Mouse (Mus musculus) heart, embryonic 12.5 days (tissue): ENCODE results near the gene Urb1. TPM values are rescaled to one million over a fixed set of nuclear protein-coding genes. Genes with fewer than 3 reads are reported as not detected.

ENCODE experiments used
- ATAC-seq: fragments of 200-750 bp; cut with Nextera tagmentation; 2 replicates; pipeline ENCODE4 v1.8.0; 2017; ENCODE audit warnings: moderate TSS enrichment, moderate library complexity; ENCODE audit not compliant: insufficient number of reproducible peaks, low FRiP score
- H3K27ac ChIP-seq: fragments of 300-500 bp; sonication (generic); 2 replicates; pipeline ENCODE4 v1.5.1; 2016; ENCODE audit warnings: mild to moderate bottlenecking, moderate library complexity; ENCODE audit not compliant: poor library complexity, severe bottlenecking
- H3K27me3 ChIP-seq: fragments of 300-500 bp; sonication (generic); replicated peaks from 2 replicates; pipeline ENCODE4 v1.6.1; 2016; ENCODE audit warnings: mild to moderate bottlenecking, moderate library complexity
- H3K36me3 ChIP-seq: fragments of 300-500 bp; sonication (generic); 2 replicates; pipeline ENCODE4 v1.6.1; 2016; ENCODE audit warnings: mild to moderate bottlenecking, moderate library complexity
- H3K4me1 ChIP-seq: fragments of 300-500 bp; sonication (generic); replicated peaks from 2 replicates; pipeline ENCODE4 v1.6.1; 2016; ENCODE audit warnings: mild to moderate bottlenecking
- H3K4me2 ChIP-seq: fragments of 300-500 bp; sonication (generic); 2 replicates; pipeline ENCODE4 v1.6.1; 2016; ENCODE audit warnings: mild to moderate bottlenecking, moderate library complexity
- H3K4me3 ChIP-seq: fragments of 300-500 bp; sonication (generic); 2 replicates; pipeline ENCODE4 v1.5.1; 2016; ENCODE audit warnings: mild to moderate bottlenecking
- H3K9ac ChIP-seq: fragments of 300-500 bp; sonication (generic); 2 replicates; pipeline ENCODE4 v1.6.1; 2016; ENCODE audit warnings: mild to moderate bottlenecking, moderate library complexity
- H3K9me3 ChIP-seq: fragments of 300-500 bp; sonication (generic); replicated peaks from 2 replicates; pipeline ENCODE4 v1.6.1; 2016; ENCODE audit warnings: mild to moderate bottlenecking, moderate library complexity
- WGBS: fragments of 180-500 bp; shearing (Covaris S2); methylation state at CpG from one replicate; pipeline ENCODE4 v1.1.7; 2016; 5-methylcytosine and 5-hydroxymethylcytosine counted together
- polyA plus RNA-seq: library from polyadenylated mRNA; unstranded; fragments of >200 nt; fragmentation: Nextera tagmentation; extraction: Ambion mirVana; gene quantifications from 2 replicates; pipeline ENCODE4 v1.2.1, GENCODE M21; 2016

Urb1 gene
- polyA plus RNA-seq, 1 experiment from 2014 or later = 8.4 TPM

GRCm38 (mm10) chr16:90765195-90765877 lies 44.9 kb downstream of the Urb1 start:
- no peaks in the 10 kb centered on the region for H3K27me3 ChIP-seq
- no peak overlapping the region for H3K27ac ChIP-seq
- H3K36me3 ChIP-seq = peaks cover 68% of the 10 kb centered on the region
- H3K4me3 ChIP-seq = no peak overlapping the region
- peaks cover 10% of the 10 kb centered on the region for H3K4me1 ChIP-seq
- no peak for ATAC-seq
- H3K4me2 ChIP-seq = no peak overlapping the region
- H3K9me3 ChIP-seq = 0 out of 2 replicates have a peak, but pooled peaks cover 3% of the 10 kb centered on the region
- WGBS = 80% methylated on average over 9 of the region's 9 CpGs
- H3K9ac ChIP-seq = no peak overlapping the region

GRCm38 (mm10) chr16:90760515-90760914 lies 49.7 kb downstream of the Urb1 start:
- peaks cover 58% of the 10 kb centered on the region for H3K36me3 ChIP-seq
- no peak overlapping the region for H3K9ac ChIP-seq
- 5% methylated on average over 4 of the region's 4 CpGs for WGBS
- H3K27me3 ChIP-seq = no peaks in the 10 kb centered on the region
- 0 out of 2 replicates have a peak, but pooled peaks cover 3% of the 10 kb centered on the region for H3K9me3 ChIP-seq
- peaks cover 16% of the 10 kb centered on the region for H3K4me1 ChIP-seq
- no peak overlapping the region for H3K4me3 ChIP-seq
- H3K27ac ChIP-seq = no peak overlapping the region
- peak; percentile 88 for ATAC-seq
- H3K4me2 ChIP-seq = no peak overlapping the region

- Histone ChIP-seq H3K27me3 (no peaks in the 10 kb centered on the region), H3K36me3 (peaks cover 61% of the 10 kb centered on the region), H3K9me3 (0 out of 2 replicates have a peak, but pooled peaks cover 3% of the 10 kb centered on the region), H3K4me1 (peaks cover 16% of the 10 kb centered on the region), H3K4me3 (no peak overlapping the region), H3K4me2 (no peak overlapping the region), H3K27ac (no peak overlapping the region), H3K9ac (no peak overlapping the region)
- WGBS = 70% methylated on average over 3 of the region's 3 CpGs
- no peak for ATAC-seq
These were observed 50.9 kb downstream of the Urb1 start for GRCm38 (mm10) chr16:90759335-90759734.

- no peak overlapping the region for H3K4me3 ChIP-seq
- H3K27me3 ChIP-seq = no peaks in the 10 kb centered on the region
- no peaks in the 10 kb centered on the region for H3K9me3 ChIP-seq
- 89% methylated on average over 13 of the region's 13 CpGs for WGBS
- ATAC-seq = no peak
- peaks cover 69% of the 10 kb centered on the region for H3K36me3 ChIP-seq
- H3K4me2 ChIP-seq = no peak overlapping the region
- H3K27ac ChIP-seq = no peak overlapping the region
- peaks cover 23% of the 10 kb centered on the region for H3K4me1 ChIP-seq
- no peak overlapping the region for H3K9ac ChIP-seq
These were observed 56.7 kb downstream of the Urb1 start for GRCm38 (mm10) chr16:90753386-90753941.

- H3K27ac ChIP-seq = no peak overlapping the region
- no peaks in the 10 kb centered on the region for H3K9me3 ChIP-seq
- no peak overlapping the region for H3K4me3 ChIP-seq
- peaks cover 28% of the 10 kb centered on the region for H3K36me3 ChIP-seq
- 80% methylated on average over 7 of the region's 7 CpGs for WGBS
- no peak overlapping the region for H3K9ac ChIP-seq
- no peaks in the 10 kb centered on the region for H3K27me3 ChIP-seq
- H3K4me2 ChIP-seq = peak overlapping the region; percentile 35; the same call in 1 of the 2 replicates
- ATAC-seq = no peak
- H3K4me1 ChIP-seq = peaks cover 48% of the 10 kb centered on the region
These were observed 62.0 kb downstream of the Urb1 start for GRCm38 (mm10) chr16:90748169-90748568.

- H3K27me3 ChIP-seq = no peaks in the 10 kb centered on the region
- H3K4me1 ChIP-seq = peaks cover 56% of the 10 kb centered on the region
- peaks cover 18% of the 10 kb centered on the region for H3K36me3 ChIP-seq
- WGBS = 57% methylated on average over 6 of the region's 6 CpGs
- H3K27ac ChIP-seq = no peak overlapping the region
- no peak overlapping the region for H3K4me2 ChIP-seq
- H3K4me3 ChIP-seq = no peak overlapping the region
- no peaks in the 10 kb centered on the region for H3K9me3 ChIP-seq
- peak; percentile 46; the same call in 1 of the 2 replicates for ATAC-seq
- H3K9ac ChIP-seq = no peak overlapping the region
These were observed 63.1 kb downstream of the Urb1 start for GRCm38 (mm10) chr16:90747143-90747542.

GRCm38 (mm10) chr16:90738092-90738956 lies 71.9 kb downstream of the Urb1 start, which contains the start of gene Mrap:
TSS of gene Mrap (plus strand) at chr16:90738207.
- Histone ChIP-seq H3K36me3 (no peaks in the 10 kb centered on the region), H3K4me2 (peak within 1 kb of the TSS; percentile 58), H3K27me3 (no peaks in the 10 kb centered on the region), H3K4me1 (peaks cover 41% of the 10 kb centered on the region), H3K27ac (peak within 1 kb of the TSS; percentile 46), H3K9me3 (no peaks in the 10 kb centered on the region), H3K9ac (peak within 1 kb of the TSS; percentile 55), H3K4me3 (peak within 1 kb of the TSS; percentile 41)
- 29% methylated on average over 26 of the region's 26 CpGs for WGBS
- peak; percentile 81 for ATAC-seq

- 0 out of 2 replicates have a peak overlapping the region, but pooled peaks have one; percentile 5 for H3K9ac ChIP-seq
- 40% methylated on average over 10 of the region's 10 CpGs for WGBS
- no peaks in the 10 kb centered on the region for H3K36me3 ChIP-seq
- H3K4me1 ChIP-seq = peaks cover 29% of the 10 kb centered on the region
- no peak overlapping the region for H3K4me2 ChIP-seq
- H3K27me3 ChIP-seq = no peaks in the 10 kb centered on the region
- H3K9me3 ChIP-seq = peaks cover 5% of the 10 kb centered on the region; the same call in 1 of the 2 replicates
- H3K4me3 ChIP-seq = no peak overlapping the region
- H3K27ac ChIP-seq = no peak overlapping the region
- ATAC-seq = no peak
These were observed 73.4 kb downstream of the Urb1 start for GRCm38 (mm10) chr16:90736672-90737270.

GRCm38 (mm10) chr16:90735611-90736010 lies 74.6 kb downstream of the Urb1 start:
- peaks cover 28% of the 10 kb centered on the region for H3K4me1 ChIP-seq
- WGBS = 52% methylated on average over 4 of the region's 4 CpGs
- peaks cover 9% of the 10 kb centered on the region for H3K9me3 ChIP-seq
- no peaks in the 10 kb centered on the region for H3K27me3 ChIP-seq
- ATAC-seq = no peak
- no peak overlapping the region for H3K9ac ChIP-seq
- H3K36me3 ChIP-seq = no peaks in the 10 kb centered on the region
- H3K4me3 ChIP-seq = no peak overlapping the region
- H3K4me2 ChIP-seq = no peak overlapping the region
- no peak overlapping the region for H3K27ac ChIP-seq

GRCm38 (mm10) chr16:90727233-90728115 lies 82.7 kb downstream of the Urb1 start, which contains the start of gene Mis18a:
TSS of gene Mis18a (minus strand) at chr16:90727404.
- H3K9me3 ChIP-seq = peaks cover 8% of the 10 kb centered on the region
- H3K4me1 ChIP-seq = peaks cover 7% of the 10 kb centered on the region
- 2% methylated on average over 53 of the region's 53 CpGs for WGBS
- peak within 1 kb of the TSS; percentile 80 for H3K4me3 ChIP-seq
- peak within 1 kb of the TSS; percentile 83 for H3K9ac ChIP-seq
- peak within 1 kb of the TSS; percentile 98 for H3K4me2 ChIP-seq
- no peaks in the 10 kb centered on the region for H3K27me3 ChIP-seq
- peak within 1 kb of the TSS; percentile 75 for H3K27ac ChIP-seq
- ATAC-seq = peak; percentile 95
- peaks cover 19% of the 10 kb centered on the region for H3K36me3 ChIP-seq
